Mouse (Mus musculus) heart, adult 10 weeks (tissue): Measurements from ENCODE around the gene Stx12. TPM values are rescaled to one million over a fixed set of nuclear protein-coding genes. Genes with fewer than 3 reads are reported as not detected.

Experiments
- polyA plus RNA-seq: library from polyadenylated mRNA; stranded (reverse); fragments of 350-450 nt; fragmentation: Illumina TruSeq; extraction: RNeasy Lipid Tissue Mini Kit (QIAGEN cat#74804); gene quantifications from one replicate; pipeline ENCODE4 v1.2.3, GENCODE M21; 2014; ENCODE audit warnings: low read depth, low replicate concordance

Stx12 gene
- 44.1 TPM for polyA plus RNA-seq

GRCm38 (mm10) chr4:132884064-132884843 lies at the start of gene Stx12:
Gene Stx12, minus strand, starts transcription at chr4:132884509.

GRCm38 (mm10) chr4:132922558-132923008 lies 38.3 kb upstream of the Stx12 start, which contains the start of gene Fam76a:
Gene Fam76a, minus strand, starts transcription at chr4:132922558.

GRCm38 (mm10) chr4:132842970-132843704 lies 41.2 kb downstream of the Stx12 start, which contains the start of gene Ppp1r8:
Gene Ppp1r8, minus strand, starts transcription at chr4:132843169.

Other genes with a start within 250 kb of the Stx12 start
- gene Eya3, start 245.5 kb downstream of the Stx12 start, polyA plus RNA-seq: 25.5 TPM
- 1.7 TPM for gene Xkr8, start 152.0 kb downstream of the Stx12 start, polyA plus RNA-seq
- gene Smpdl3b, start 127.3 kb downstream of the Stx12 start, polyA plus RNA-seq: 1.1 TPM
- gene Rpa2, start 116.2 kb downstream of the Stx12 start, polyA plus RNA-seq: 18.4 TPM
- 2.4 TPM for gene Themis2, start 88.1 kb downstream of the Stx12 start, polyA plus RNA-seq
- gene Ppp1r8, start 41.3 kb downstream of the Stx12 start, polyA plus RNA-seq: 27.0 TPM
- gene Fam76a, start 38.0 kb upstream of the Stx12 start, polyA plus RNA-seq: 28.5 TPM
- 0.29 TPM for gene Fgr, start 89.6 kb upstream of the Stx12 start, polyA plus RNA-seq
- gene Ahdc1, start 126.8 kb upstream of the Stx12 start, polyA plus RNA-seq: 21.5 TPM
- gene Wasf2, start 246.0 kb upstream of the Stx12 start, polyA plus RNA-seq: 28.1 TPM